Mouse (Mus musculus): ENCODE data around the gene Fbxl13.

DNA sequence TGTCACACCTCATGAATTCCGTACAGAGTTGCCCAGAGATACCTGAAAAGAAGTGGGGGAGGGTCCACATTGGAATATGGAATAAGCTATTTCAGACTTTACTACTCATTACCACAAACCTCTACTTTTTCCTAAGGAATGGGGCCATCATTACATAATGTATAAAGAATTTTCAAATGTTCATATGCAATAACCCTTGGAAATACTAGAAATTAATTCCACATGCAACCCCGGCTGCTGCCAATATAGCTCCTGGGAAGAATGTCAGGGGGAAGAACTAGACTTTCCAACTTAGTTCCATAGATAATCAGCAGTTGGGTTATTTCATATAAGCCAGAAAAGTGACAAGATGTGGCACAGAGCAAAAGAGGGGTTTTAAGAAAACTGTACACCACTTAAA lies 53.3 kb downstream of the Fbxl13 start:
- TF ChIP-seq ZC3H11A (IDR thresholded peaks at IDR 0.05; ENCODE audit: borderline replicate concordance, low read depth, low read length) (no peak), HCFC1 (IDR thresholded peaks at IDR 0.05; ENCODE audit: borderline replicate concordance, insufficient read depth, low read length) (no peak)
